Mouse (Mus musculus): ENCODE measurements at regions not wholly inside any gene's neighbourhood (a gene's known extent, or its start where the extent isn't known, plus 50 kb on each side); places are given as distances from the start of the nearest gene placed in this dataset.

- TF ChIP-seq POLR2A (IDR thresholded peaks at IDR 0.05; ENCODE audit: borderline replicate concordance, control insufficient read depth, low read depth, low read length) (no peak), CTCF (IDR thresholded peaks at IDR 0.05; ENCODE audit: control insufficient read depth, insufficient read depth, low read length) (no peak)
- Histone ChIP-seq H3K4me1 (ENCODE audit: control insufficient read depth, insufficient read depth, low read length) (peaks cover 14% of the 10 kb centered on the region), H3K27ac (ENCODE audit: control insufficient read depth, insufficient read depth, low read depth, low read length, poor library complexity) (peak overlapping the region; percentile 73; the same call in 1 of the 2 replicates), H3K4me3 (replicated peaks; ENCODE audit: control insufficient read depth, low read depth, low read length) (peak overlapping the region; percentile 69)
- WGBS: 2% methylated on average over 9 of the region's 9 CpGs
Observed at GRCm38 (mm10) chr19:32956143-32956915, 199.0 kb downstream of the Pten start.

GRCm38 (mm10) chr19:32956916-32957558 lies 199.7 kb downstream of the Pten start:
- WGBS: 2% methylated on average over 13 of the region's 13 CpGs
- TF ChIP-seq POLR2A (IDR thresholded peaks at IDR 0.05; ENCODE audit: borderline replicate concordance, control insufficient read depth, low read depth, low read length) (no peak), CTCF (IDR thresholded peaks at IDR 0.05; ENCODE audit: control insufficient read depth, insufficient read depth, low read length) (no peak)
- H3K4me1 ChIP-seq (ENCODE audit: control insufficient read depth, insufficient read depth, low read length): peaks cover 13% of the 10 kb centered on the region

DNA sequence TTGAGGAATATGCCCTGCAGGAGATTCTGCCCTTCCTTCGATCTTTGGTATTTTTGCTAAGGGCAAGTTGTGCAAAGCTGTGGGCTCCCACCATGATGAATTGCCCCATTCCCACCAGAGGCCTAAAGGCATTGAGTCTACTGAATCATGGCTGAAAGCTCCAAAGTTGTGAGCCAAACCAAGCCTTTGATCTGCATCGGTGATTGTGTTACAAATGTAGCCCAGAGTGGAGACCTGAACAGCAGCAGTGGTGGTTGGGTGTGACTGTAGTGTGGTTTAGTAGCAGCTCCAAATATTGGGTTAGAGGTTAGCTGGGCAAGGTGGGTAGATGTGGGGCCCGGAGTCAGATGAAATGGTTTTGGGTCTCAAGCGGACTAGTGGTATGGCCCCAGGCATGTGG lies 201.0 kb downstream of the Pten start:
- Histone ChIP-seq H3K27ac (ENCODE audit: control insufficient read depth, insufficient read depth, low read depth, low read length, poor library complexity) (no peak overlapping the region), H3K4me1 (ENCODE audit: control insufficient read depth, insufficient read depth, low read length) (peaks cover 9% of the 10 kb centered on the region; the same call in 1 of the 2 replicates), H3K4me3 (replicated peaks; ENCODE audit: control insufficient read depth, low read depth, low read length) (no peak overlapping the region)
- WGBS: 77% methylated on average over 4 of the region's 4 CpGs
- no peak for TF ChIP-seq POLR2A (IDR thresholded peaks at IDR 0.05; ENCODE audit: borderline replicate concordance, control insufficient read depth, low read depth, low read length)
- TF ChIP-seq CTCF (IDR thresholded peaks at IDR 0.05; ENCODE audit: control insufficient read depth, insufficient read depth, low read length): no peak

More at GRCm38 (mm10) chr19:32956916-32957558, 199.7 kb downstream of the Pten start:
- peak overlapping the region; percentile 73; the same call in 1 of the 2 replicates for H3K27ac ChIP-seq (ENCODE audit: control insufficient read depth, insufficient read depth, low read depth, low read length, poor library complexity)
- peak overlapping the region; percentile 69 for H3K4me3 ChIP-seq (replicated peaks; ENCODE audit: control insufficient read depth, low read depth, low read length)

GRCm38 (mm10) chr19:32958791-32959190 lies 201.5 kb downstream of the Pten start:
- 85% methylated on average over 4 of the region's 4 CpGs for WGBS
- H3K4me1 ChIP-seq (ENCODE audit: control insufficient read depth, insufficient read depth, low read length): peaks cover 9% of the 10 kb centered on the region; the same call in 1 of the 2 replicates
- no peak overlapping the region for H3K4me3 ChIP-seq (replicated peaks; ENCODE audit: control insufficient read depth, low read depth, low read length)
- TF ChIP-seq CTCF (IDR thresholded peaks at IDR 0.05; ENCODE audit: control insufficient read depth, insufficient read depth, low read length): no peak
- TF ChIP-seq POLR2A (IDR thresholded peaks at IDR 0.05; ENCODE audit: borderline replicate concordance, control insufficient read depth, low read depth, low read length): no peak
- H3K27ac ChIP-seq (ENCODE audit: control insufficient read depth, insufficient read depth, low read depth, low read length, poor library complexity): no peak overlapping the region

DNA sequence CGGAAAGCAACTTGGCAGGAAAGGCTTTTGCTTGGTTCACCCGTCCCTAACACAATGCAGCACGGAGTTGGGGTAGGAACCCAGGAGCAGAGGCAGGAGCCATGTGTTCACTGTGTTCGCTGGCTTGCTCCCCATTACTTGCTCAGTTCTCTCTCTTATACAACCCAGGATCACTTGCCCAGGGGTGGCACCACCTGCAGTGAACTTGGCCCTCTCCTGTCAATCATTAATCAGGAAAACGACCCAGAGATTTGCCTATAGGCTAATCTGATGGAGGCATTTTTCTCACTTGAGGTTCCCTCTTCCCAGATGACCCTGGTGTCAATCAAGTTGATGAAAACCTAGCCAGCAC lies 202.5 kb downstream of the Pten start:
- 56% methylated on average over 5 of the region's 5 CpGs for WGBS
- no peak overlapping the region for H3K4me3 ChIP-seq (replicated peaks; ENCODE audit: control insufficient read depth, low read depth, low read length)

GRCm38 (mm10) chr19:32960196-32960947 lies 203.1 kb downstream of the Pten start:
- Histone ChIP-seq H3K4me1 (ENCODE audit: control insufficient read depth, insufficient read depth, low read length) (peaks cover 7% of the 10 kb centered on the region; the same call in 1 of the 2 replicates), H3K4me3 (replicated peaks; ENCODE audit: control insufficient read depth, low read depth, low read length) (peak overlapping the region; percentile 5), H3K27ac (ENCODE audit: control insufficient read depth, insufficient read depth, low read depth, low read length, poor library complexity) (peak overlapping the region; percentile 91)
- no peak for TF ChIP-seq CTCF (IDR thresholded peaks at IDR 0.05; ENCODE audit: control insufficient read depth, insufficient read depth, low read length)
- 0 out of 2 replicates have a peak, but pooled peaks have one; percentile 36 for TF ChIP-seq POLR2A (IDR thresholded peaks at IDR 0.05; ENCODE audit: borderline replicate concordance, control insufficient read depth, low read depth, low read length)
- 15% methylated on average over 9 of the region's 9 CpGs for WGBS

More for the DNA sequence above, 202.5 kb downstream of the Pten start:
- TF ChIP-seq POLR2A (IDR thresholded peaks at IDR 0.05; ENCODE audit: borderline replicate concordance, control insufficient read depth, low read depth, low read length): no peak
- TF ChIP-seq CTCF (IDR thresholded peaks at IDR 0.05; ENCODE audit: control insufficient read depth, insufficient read depth, low read length): no peak
- Histone ChIP-seq H3K4me1 (ENCODE audit: control insufficient read depth, insufficient read depth, low read length) (peaks cover 7% of the 10 kb centered on the region; the same call in 1 of the 2 replicates), H3K27ac (ENCODE audit: control insufficient read depth, insufficient read depth, low read depth, low read length, poor library complexity) (peak overlapping the region; percentile 91)

DNA sequence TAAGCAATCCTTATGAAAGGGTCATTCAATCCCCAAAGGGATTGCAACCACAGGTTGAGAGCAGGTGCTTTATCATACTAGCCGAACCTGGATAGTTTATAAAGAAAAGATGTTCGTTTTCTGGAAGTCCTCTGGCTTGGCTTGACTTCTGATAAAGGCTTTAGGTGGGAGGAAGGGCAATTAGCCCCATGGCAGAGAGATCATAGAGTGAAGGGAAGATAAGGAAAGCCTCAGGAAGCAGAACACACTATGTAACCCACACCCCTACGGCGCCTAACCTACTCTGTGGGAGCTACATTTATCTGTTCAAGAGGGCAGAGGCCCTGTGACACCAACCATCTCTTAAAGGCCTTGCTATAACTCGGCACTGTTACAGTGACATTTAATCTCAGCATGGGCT lies 204.2 kb downstream of the Pten start:
- no peak overlapping the region for H3K27ac ChIP-seq (ENCODE audit: control insufficient read depth, insufficient read depth, low read depth, low read length, poor library complexity)
- TF ChIP-seq CTCF (IDR thresholded peaks at IDR 0.05; ENCODE audit: control insufficient read depth, insufficient read depth, low read length) (no peak), POLR2A (IDR thresholded peaks at IDR 0.05; ENCODE audit: borderline replicate concordance, control insufficient read depth, low read depth, low read length) (no peak)
- WGBS: 51% methylated on average over 5 of the region's 5 CpGs
- H3K4me1 ChIP-seq (ENCODE audit: control insufficient read depth, insufficient read depth, low read length): peaks cover 7% of the 10 kb centered on the region; the same call in 1 of the 2 replicates
- no peak overlapping the region for H3K4me3 ChIP-seq (replicated peaks; ENCODE audit: control insufficient read depth, low read depth, low read length)

DNA sequence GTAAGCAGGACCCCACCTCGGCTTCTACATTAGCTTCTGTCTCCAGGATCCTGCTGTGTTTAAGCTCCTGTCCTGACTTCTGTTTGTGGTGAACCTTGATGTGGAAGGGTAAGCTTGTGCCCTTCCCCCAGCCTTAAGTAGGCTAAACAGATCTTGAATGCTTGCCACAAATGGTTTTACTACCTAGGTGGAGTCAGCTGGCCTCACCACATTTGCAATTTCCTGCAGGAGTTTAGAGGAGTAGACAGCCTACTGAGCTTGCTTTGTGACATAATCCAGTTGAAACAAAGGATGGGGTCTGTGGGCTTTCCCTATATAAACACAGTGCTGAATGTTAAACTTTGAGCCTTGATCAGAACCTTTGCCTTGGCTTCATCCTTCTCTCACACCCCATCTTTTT lies 206.7 kb downstream of the Pten start:
- no peak overlapping the region; the same call in 1 of the 2 replicates for H3K27ac ChIP-seq (ENCODE audit: control insufficient read depth, insufficient read depth, low read depth, low read length, poor library complexity)
- peaks cover 5% of the 10 kb centered on the region; the same call in 1 of the 2 replicates for H3K4me1 ChIP-seq (ENCODE audit: control insufficient read depth, insufficient read depth, low read length)
- H3K4me3 ChIP-seq (replicated peaks; ENCODE audit: control insufficient read depth, low read depth, low read length): no peak overlapping the region
- 3% methylated on average over 1 of the region's 1 CpGs for WGBS
- no peak for TF ChIP-seq POLR2A (IDR thresholded peaks at IDR 0.05; ENCODE audit: borderline replicate concordance, control insufficient read depth, low read depth, low read length)

Data from bone marrow, adult 2 months (tissue).